Mouse (Mus musculus): ENCODE results near the gene Ap3b2.

Ap3b2 gene

DNA sequence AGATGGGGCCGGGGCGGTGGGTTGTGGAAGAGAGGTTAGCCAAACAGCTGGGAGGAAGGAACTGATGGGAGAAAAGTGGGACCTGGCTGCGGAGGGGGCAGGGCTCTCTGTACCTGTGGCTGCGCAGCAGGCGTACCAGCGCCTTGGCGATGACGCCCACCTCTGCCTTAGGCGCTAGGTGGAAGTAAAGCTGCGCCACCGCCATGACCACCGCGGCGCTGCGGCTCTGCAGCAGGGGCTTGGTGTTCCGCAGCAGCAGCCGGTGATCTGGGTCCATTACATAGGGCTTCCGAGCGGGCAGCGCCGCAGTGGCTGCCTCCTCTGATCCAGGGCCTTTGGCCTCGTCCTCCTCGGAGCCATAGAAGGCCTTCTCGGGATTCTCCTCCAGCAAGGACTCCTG lies 16.9 kb downstream of the Ap3b2 start:
- no peak for ATAC-seq (ENCODE audit: low TSS enrichment)

DNA sequence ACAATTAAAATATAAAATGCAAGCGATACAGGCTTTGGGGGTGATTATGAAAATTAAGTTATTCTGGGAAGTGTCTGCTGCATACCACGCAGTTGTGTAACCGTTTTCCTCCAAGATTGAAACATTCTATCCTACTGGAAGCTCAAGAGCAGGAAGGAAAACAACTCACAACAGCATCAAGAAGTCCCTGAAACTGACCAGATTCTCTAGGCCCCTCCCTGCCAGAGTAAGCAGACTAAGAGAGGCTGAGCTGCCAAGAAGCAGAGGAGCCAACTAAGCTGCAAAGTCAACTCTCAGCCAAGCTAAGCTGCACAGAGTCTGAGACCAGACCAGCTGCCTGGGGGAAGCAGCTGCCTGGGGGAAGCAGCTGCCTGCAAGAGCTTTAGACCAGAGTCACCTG lies 18.5 kb downstream of the Ap3b2 start:
- peak; percentile 78 for ATAC-seq (ENCODE audit: low TSS enrichment)

DNA sequence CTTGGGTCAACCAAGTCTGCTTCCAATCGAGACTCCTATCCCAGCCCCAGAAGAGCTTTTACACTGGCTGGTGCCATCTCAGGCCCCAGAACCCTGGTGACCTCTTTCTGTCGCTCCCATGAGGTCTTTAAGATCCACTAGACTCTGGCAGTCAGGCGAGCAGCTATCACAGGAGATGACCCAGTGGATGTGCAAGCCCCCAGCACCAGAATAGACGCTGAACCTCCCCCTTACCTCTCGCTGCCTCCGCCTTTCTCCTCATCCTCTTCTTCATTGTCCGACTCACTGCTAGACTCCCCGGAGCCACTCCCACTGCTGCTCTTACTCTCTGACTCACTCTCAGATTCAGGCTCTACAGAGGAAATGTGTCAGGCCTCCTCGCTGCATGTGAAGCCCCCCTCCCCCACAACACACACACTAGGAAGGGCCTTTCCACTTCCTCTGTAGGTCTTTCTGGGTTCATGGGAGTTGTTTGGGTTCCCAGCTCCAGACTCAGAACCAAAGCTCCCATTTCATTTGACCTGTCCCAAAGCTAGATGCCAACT lies 28.7 kb downstream of the Ap3b2 start:
- ATAC-seq (ENCODE audit: low TSS enrichment), result 0 out of 2 replicates have a peak, but pooled peaks have one; percentile 36

DNA sequence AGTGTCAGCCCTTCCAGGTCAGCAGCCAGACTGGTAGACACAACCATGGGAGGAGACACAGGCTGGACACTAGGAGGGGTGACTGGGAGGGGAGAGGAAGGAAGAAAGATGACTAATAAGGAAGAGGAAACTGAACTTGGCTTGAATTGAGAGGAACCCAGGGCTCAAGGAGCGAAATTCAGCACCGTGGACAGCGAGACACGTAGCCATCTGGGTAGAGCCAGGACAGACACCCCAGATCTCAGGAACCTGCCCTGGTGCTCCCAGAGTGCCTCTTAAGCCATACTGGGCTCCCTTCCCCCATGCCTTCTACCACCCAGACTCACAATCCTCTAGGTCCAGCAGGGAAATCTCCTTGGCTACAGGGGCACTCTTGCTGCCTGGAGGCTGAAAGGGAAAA lies 29.6 kb downstream of the Ap3b2 start:
- no peak for ATAC-seq (ENCODE audit: low TSS enrichment)

DNA sequence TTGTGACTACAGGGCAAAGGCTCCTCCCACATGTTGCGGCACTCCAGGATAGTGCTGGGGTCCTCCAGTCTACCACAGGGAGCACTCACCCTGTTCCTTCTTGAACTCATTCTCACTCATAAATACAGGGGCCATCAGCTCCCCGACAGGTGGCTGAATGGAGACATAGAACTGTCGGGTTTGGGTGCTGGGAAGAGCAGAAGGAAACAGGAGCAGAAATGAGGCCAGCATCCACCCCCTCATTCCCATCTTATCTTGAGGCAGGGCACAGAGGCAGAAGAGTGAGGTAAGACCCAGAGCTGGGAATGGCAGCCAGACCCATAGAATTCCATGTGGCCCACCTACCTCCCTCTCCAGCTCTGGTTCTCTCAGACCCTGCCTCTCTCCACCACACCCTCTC lies 30.9 kb downstream of the Ap3b2 start:
- ATAC-seq (ENCODE audit: low TSS enrichment), result peak; percentile 75

DNA sequence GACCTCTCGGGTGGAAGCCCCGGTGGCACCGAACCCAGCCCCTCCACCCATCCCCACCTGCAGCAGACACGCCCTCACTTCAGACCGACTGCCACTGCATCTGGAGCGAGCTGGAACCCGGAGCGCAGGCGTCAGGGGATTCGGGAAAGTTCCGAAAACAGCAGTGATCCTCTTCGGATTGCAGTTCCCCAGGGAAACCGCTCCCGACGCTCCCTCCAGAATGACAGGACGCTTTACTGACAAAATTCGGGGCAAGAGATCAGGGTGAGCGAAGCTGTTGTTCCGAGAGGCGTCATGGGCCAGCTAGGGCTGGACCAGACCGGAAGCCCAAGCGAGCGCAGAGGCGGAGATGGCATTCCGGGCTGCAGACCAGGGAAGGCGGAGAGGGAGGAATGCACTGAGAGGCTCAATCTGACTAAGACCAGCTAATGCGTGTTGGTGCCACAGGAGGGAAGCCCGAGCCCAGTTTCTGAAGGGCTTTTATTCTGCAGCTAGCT lies 38.5 kb downstream of the Ap3b2 start, which contains the start of gene Cpeb1:
Gene Cpeb1 (minus strand): TSS at position 311 of the 497 bp plus-strand sequence.
- ATAC-seq (ENCODE audit: low TSS enrichment), result peak; percentile 86

DNA sequence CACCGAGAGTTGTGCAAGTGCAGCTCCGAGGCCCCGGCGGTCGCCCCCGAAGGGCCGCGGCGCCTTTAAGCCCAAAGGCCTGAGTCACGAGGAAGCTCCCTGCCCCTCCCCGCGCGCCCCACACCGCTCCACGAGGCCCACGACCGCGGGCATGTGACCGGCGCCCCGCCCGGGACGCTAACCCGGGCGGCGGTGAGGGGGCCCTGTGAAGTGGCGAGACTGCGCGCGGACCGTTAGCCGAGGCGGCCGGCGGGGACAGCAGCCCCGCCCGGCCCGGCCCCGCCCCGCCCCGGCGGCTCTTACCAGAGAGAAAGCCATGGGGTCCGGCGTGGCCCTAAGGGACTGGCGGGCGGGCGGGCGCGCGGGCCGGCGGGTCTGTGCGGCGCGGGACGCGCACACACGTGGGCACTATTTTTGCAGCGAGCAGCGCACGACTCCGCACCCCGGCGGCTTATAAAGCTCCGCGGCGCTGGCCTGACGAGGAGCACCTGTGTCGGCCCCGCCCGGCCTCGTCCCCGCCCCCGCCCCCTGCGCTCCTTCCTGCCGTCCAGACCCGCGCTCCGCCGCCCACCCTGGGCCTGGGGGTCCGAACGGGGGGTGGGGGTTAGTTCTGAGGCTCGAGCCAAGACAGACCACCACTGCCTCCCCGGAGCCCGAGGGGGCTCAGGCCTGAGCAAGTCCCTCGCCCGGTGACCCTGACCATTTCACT lies 39.2 kb downstream of the Ap3b2 start:
- peak; percentile 45 for ATAC-seq (ENCODE audit: low TSS enrichment)

DNA sequence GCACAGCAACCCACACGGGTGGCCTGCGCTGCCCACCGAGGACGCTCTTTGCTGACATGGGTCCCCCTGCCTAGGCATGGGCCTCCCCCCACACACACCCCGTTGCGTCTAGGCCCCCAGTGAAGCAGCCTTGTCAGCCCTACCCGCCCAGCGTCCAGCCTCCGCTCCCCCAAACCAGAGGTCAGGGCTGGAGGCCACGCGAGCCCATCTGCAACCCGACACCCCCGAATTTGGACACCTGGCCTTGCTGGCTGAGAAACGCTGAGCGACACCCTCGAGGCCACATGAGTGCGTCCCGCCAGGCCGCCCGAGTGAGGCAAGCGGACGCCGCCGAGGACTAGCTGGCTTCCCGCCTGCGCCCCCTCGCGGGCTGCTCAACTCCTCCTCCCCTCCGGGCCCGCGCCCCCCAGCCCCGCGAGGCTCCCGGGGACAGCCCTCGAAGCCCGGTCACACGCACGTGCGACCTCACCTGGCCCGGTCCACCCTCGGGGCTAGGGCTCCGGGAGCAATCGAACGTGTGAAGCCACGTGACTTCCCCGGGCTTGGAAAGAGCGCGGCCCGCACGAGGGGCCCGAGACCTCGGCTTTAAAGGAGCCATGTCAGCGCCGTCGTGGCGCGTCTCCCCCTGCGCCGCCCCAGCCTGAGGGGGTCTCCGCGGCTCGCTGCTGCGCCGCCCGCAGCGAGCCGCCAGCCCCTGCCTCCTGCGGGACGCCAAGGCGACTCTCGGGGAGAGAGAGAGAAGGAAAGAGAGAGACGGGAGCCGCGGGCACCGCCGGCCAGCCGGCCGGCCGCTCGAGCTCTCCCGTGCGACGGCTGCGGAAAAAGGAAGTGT lies 40.1 kb downstream of the Ap3b2 start:
- 0 out of 2 replicates have a peak, but pooled peaks have one; percentile 15 for ATAC-seq (ENCODE audit: low TSS enrichment)

DNA sequence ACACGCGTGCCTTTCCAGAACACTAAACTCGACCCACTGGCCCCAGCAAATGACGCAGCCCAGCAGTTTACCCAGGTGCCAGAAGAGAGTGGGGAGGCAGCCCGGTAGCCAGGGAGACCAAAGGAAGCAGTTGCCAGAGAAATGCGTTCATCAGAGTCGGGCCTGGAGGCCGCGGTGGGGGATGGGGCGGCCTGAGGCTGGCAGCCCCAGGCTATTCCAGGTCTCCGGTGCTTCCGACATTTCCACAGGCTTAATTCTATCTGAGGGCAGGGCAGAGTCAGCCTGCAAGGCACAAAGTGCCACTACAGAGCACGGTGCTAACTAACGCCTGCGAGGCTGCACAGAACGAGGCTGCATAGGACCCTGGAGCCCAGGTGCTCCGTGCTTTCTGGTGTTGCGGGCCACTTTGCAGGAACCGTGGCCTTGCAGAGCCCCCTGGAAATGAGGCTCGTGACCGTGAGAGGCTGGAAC lies 40.7 kb downstream of the Ap3b2 start:
- 0 out of 2 replicates have a peak, but pooled peaks have one; percentile 4 for ATAC-seq (ENCODE audit: low TSS enrichment)
